Mouse (Mus musculus) neural tube, embryonic 11.5 days (tissue): ENCODE data around the gene Cenpv. TPM values are rescaled to one million over a fixed set of nuclear protein-coding genes. Genes with fewer than 3 reads are reported as not detected.

Source experiments
- ATAC-seq: fragments of 200-750 bp; cut with Nextera tagmentation; 2 replicates; pipeline ENCODE4 v1.8.0; 2017; ENCODE audit warnings: moderate number of reproducible peaks, mild to moderate bottlenecking, moderate TSS enrichment, moderate library complexity; ENCODE audit not compliant: insufficient read depth, low FRiP score, low TSS enrichment
- DNase-seq: peaks from one replicate; pipeline ENCODE4 v3.0.0-alpha.2; 2015; ENCODE audit warnings: low spot score
- H3K27ac ChIP-seq: fragments of 300-500 bp; sonication (generic); 2 replicates; pipeline ENCODE4 v1.5.1; 2014; ENCODE audit warnings: low read depth, mild to moderate bottlenecking, low read length
- H3K27me3 ChIP-seq: fragments of 300-500 bp; sonication (generic); 2 replicates; pipeline ENCODE4 v1.6.1; 2014; ENCODE audit warnings: mild to moderate bottlenecking, low read length, mixed read lengths; ENCODE audit not compliant: control insufficient read depth, insufficient read depth
- H3K36me3 ChIP-seq: fragments of 300-500 bp; sonication (generic); 2 replicates; pipeline ENCODE4 v1.6.1; 2014; ENCODE audit warnings: mild to moderate bottlenecking, low read length, moderate library complexity, mixed read lengths; ENCODE audit not compliant: control insufficient read depth, insufficient read depth
- H3K4me1 ChIP-seq: fragments of 300-500 bp; sonication (generic); 2 replicates; pipeline ENCODE4 v1.6.1; 2014; ENCODE audit warnings: low read length, mixed read lengths; ENCODE audit not compliant: control insufficient read depth, insufficient read depth
- H3K4me2 ChIP-seq: fragments of 300-500 bp; sonication (generic); 2 replicates; pipeline ENCODE4 v1.6.1; 2014; ENCODE audit warnings: low read depth, mild to moderate bottlenecking, moderate library complexity
- H3K4me3 ChIP-seq: fragments of 300-500 bp; sonication (generic); 2 replicates; pipeline ENCODE4 v1.5.1; 2014; ENCODE audit warnings: low read depth, low read length
- H3K9ac ChIP-seq: fragments of 300-500 bp; sonication (generic); 2 replicates; pipeline ENCODE4 v1.6.1; 2014; ENCODE audit warnings: mild to moderate bottlenecking, low read length
- H3K9me3 ChIP-seq: fragments of 300-500 bp; sonication (generic); 2 replicates; pipeline ENCODE4 v1.6.1; 2016; ENCODE audit warnings: low read length; ENCODE audit not compliant: control insufficient read depth
- WGBS: fragments of 180-500 bp; shearing (Covaris S2); extraction: QIAGEN DNeasy Blood & Tissue Kit; methylation state at CpG from one replicate; pipeline ENCODE4 v1.1.7; 2014; 5-methylcytosine and 5-hydroxymethylcytosine counted together
- polyA plus RNA-seq: library from polyadenylated mRNA; unstranded; fragments of >200 nt; fragmentation: Nextera tagmentation; extraction: Ambion mirVana; gene quantifications from 2 replicates; pipeline ENCODE4 v1.2.1, GENCODE M21; 2014

Cenpv gene
- polyA plus RNA-seq, 1 experiment from 2014 or later: 66.7 TPM

DNA sequence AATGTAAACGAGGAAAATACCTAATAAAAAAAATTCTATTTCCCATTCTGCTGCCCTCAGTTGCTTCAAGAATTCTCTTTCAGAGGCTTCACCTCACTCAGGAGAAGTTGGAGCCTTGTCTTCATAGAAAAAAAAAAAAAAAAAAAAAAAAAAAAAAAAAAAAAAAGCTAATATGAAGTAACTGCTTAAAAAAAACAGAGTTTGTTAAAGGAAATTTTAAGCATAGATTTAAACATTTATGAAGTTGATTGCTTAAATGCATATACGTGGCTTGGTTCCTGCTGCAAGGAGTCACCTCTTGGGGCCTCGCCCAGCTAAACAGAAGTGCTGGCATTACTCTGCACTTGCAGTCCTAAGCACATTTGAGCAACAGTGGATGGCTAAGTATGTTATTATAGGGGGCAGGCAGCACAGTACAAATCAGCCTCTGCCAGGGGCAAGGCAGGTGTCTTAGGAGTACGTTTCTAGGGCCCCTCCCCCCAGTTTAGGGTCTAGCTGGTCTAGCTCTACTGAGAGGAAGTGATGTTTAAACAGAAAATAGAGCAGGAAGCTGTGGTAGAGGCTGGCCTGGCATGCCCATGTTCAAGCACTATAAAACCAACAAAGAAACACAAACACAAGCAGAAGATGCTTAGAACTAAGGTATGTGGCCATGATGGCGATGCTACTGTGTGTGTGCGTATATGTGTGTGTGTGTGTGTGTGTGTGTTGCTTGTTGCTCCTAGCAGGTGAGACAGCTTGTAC lies 35.1 kb upstream of the Cenpv start, which contains the start of gene Trpv2:
Gene Trpv2, plus strand, starts transcription at position 528 of the 744 bp plus-strand sequence.
- 87% methylated on average over 6 of the region's 6 CpGs for WGBS
- ATAC-seq (no peak), DNase-seq (no peak)
- H3K27me3 ChIP-seq: no peaks in the 10 kb centered on the region
- H3K4me2 ChIP-seq: peak within 1 kb of the TSS; percentile 97
- H3K36me3 ChIP-seq: no peaks in the 10 kb centered on the region
- H3K27ac ChIP-seq: no peak within 1 kb of the TSS
- no peaks in the 10 kb centered on the region for H3K4me1 ChIP-seq
- no peaks in the 10 kb centered on the region for H3K9me3 ChIP-seq
- H3K4me3 ChIP-seq: peak within 1 kb of the TSS; percentile 47
- H3K9ac ChIP-seq: peak within 1 kb of the TSS; percentile 61

DNA sequence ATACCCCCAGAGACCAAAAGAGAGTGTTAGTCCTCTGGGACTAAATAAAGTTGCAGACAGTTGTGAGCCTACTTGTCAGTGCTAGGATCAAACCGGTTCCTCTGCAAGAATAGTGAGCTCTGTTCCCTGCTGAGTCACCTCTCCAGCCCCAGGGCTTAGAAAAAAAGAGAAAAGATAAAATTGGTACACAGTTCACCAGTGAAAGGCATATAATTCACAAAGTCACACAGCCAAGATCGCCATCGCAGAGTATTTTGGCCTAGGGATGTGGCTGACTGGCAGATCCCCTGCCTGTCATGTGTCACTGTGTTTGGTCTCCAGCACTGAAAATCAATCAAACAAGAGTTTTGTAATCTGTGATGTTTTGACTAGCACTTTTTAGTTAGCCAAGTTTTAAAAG lies 29.2 kb upstream of the Cenpv start:
- DNase-seq (no peak), ATAC-seq (no peak)
- H3K36me3 ChIP-seq: no peaks in the 10 kb centered on the region
- H3K27me3 ChIP-seq: no peaks in the 10 kb centered on the region
- H3K9ac ChIP-seq: no peak overlapping the region
- H3K27ac ChIP-seq: no peak overlapping the region
- H3K4me2 ChIP-seq: no peak overlapping the region
- no peaks in the 10 kb centered on the region for H3K4me1 ChIP-seq
- H3K4me3 ChIP-seq: no peak overlapping the region
- 77% methylated on average over 3 of the region's 3 CpGs for WGBS
- H3K9me3 ChIP-seq: no peaks in the 10 kb centered on the region

DNA sequence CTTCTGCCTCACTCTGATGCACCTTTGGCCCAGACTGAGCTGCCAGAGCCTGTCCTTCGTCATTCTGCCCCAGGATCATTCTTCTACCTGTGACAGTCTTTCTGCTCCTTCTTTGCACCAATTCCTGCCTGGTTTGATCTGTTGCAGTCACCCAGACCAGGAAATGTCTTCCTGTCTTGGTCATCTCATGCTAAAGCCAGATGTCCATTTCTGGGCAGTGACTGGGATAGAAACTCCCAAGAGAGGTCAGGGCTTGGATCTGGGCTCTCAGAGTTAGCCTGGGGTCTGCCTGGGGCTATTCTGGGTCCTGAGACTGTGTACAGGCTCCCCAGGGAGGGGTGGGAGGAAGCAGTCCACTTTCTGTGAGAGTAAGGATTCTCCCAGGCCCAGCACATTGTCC lies 27.1 kb upstream of the Cenpv start:
- 76% methylated on average over 1 of the region's 1 CpGs for WGBS

DNA sequence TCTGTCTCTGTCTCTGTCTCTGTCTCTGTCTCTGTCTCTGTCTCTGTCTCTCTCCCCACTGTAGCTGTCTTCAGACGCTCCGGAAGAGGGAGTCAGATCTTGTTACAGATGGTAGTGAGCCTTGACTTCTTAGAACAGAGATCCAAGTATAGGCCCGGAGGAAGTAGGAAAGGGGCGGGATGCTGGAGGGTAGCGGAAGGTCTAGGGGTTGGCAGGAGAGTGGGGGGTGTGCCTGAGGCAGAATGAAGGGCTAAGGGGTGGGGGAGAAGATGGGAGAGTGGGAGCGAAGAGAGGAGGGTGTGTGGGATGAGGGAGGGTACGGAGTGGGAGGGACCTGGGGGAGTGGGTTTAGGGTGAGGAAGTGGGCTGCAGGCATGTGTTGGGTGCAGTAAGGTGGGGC lies 26.7 kb upstream of the Cenpv start:
- Histone ChIP-seq H3K4me1 (no peaks in the 10 kb centered on the region), H3K36me3 (no peaks in the 10 kb centered on the region), H3K27ac (no peak overlapping the region), H3K4me2 (no peak overlapping the region), H3K9me3 (no peaks in the 10 kb centered on the region), H3K27me3 (no peaks in the 10 kb centered on the region), H3K9ac (no peak overlapping the region), H3K4me3 (no peak overlapping the region)
- ATAC-seq (no peak), DNase-seq (no peak)
- 71% methylated on average over 7 of the region's 7 CpGs for WGBS

More for the DNA sequence above, 27.1 kb upstream of the Cenpv start:
- DNase-seq (no peak), ATAC-seq (no peak)
- H3K9ac ChIP-seq: no peak overlapping the region
- no peaks in the 10 kb centered on the region for H3K4me1 ChIP-seq
- no peak overlapping the region for H3K27ac ChIP-seq
- no peaks in the 10 kb centered on the region for H3K36me3 ChIP-seq
- H3K4me3 ChIP-seq: no peak overlapping the region
- H3K9me3 ChIP-seq: no peaks in the 10 kb centered on the region
- no peak overlapping the region for H3K4me2 ChIP-seq
- no peaks in the 10 kb centered on the region for H3K27me3 ChIP-seq

DNA sequence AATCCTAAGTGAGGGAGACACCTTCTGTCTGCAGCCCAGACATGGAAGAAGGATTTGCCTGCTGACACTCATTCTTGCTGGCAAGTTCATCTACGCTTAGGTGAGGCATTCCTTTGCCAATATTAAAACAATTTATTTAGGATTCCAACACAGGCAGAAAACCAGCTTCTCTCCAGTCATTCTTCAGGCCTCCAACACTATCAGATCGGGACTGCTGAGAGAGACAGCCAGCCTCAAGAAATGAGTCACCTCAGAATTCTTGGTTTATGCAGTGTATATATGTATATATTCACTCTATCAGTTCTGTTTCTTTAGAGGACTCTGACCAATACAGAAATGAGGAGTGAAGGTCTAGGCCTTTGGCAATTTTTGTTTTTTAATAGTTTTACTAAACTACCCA lies 24.5 kb upstream of the Cenpv start:
- Histone ChIP-seq H3K27ac (no peak overlapping the region), H3K36me3 (no peaks in the 10 kb centered on the region), H3K27me3 (no peaks in the 10 kb centered on the region), H3K9ac (no peak overlapping the region), H3K9me3 (no peaks in the 10 kb centered on the region), H3K4me2 (no peak overlapping the region), H3K4me3 (no peak overlapping the region), H3K4me1 (peaks cover 2% of the 10 kb centered on the region; the same call in 1 of the 2 replicates)
- WGBS: 82% methylated on average over 2 of the region's 2 CpGs
- DNase-seq: no peak
- ATAC-seq: no peak

DNA sequence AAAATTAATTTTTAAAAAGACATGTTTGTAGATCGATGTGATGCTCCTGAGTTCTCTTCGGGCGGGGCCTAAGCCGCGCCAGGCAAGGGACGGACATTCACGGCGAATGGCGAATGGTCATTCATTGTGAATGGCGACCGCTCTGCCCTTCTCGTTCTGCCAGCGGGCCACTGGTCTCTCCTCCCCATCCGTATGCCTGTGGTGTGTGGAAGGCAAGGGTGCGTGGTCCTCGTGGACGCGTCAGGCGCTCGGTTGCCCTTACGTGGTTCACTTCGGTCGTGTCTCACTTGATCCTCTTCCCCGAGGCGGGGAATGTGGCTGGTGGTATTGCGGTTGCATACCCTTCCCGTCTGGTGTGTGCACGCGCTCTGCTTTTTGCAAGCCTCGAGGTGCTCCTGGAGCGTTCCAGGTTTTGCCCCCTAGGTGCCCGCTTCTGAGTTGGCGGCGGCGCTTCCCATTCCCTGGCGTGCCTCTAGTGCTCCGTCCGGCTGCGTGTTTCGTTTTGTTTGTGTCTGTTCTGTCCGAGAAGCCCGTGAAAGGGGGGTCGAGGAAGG lies 21.5 kb upstream of the Cenpv start:
- peak overlapping the region; percentile 25; the same call in 1 of the 2 replicates for H3K4me3 ChIP-seq
- no peak overlapping the region; the same call in 1 of the 2 replicates for H3K9ac ChIP-seq
- no peaks in the 10 kb centered on the region for H3K27me3 ChIP-seq
- ATAC-seq (no peak), DNase-seq (peak; percentile 24)
- H3K27ac ChIP-seq: no peak overlapping the region
- peaks cover 2% of the 10 kb centered on the region; the same call in 1 of the 2 replicates for H3K4me1 ChIP-seq
- H3K9me3 ChIP-seq: no peaks in the 10 kb centered on the region
- 31% methylated on average over 43 of the region's 43 CpGs for WGBS
- H3K36me3 ChIP-seq: no peaks in the 10 kb centered on the region
- peak overlapping the region; percentile 35 for H3K4me2 ChIP-seq

DNA sequence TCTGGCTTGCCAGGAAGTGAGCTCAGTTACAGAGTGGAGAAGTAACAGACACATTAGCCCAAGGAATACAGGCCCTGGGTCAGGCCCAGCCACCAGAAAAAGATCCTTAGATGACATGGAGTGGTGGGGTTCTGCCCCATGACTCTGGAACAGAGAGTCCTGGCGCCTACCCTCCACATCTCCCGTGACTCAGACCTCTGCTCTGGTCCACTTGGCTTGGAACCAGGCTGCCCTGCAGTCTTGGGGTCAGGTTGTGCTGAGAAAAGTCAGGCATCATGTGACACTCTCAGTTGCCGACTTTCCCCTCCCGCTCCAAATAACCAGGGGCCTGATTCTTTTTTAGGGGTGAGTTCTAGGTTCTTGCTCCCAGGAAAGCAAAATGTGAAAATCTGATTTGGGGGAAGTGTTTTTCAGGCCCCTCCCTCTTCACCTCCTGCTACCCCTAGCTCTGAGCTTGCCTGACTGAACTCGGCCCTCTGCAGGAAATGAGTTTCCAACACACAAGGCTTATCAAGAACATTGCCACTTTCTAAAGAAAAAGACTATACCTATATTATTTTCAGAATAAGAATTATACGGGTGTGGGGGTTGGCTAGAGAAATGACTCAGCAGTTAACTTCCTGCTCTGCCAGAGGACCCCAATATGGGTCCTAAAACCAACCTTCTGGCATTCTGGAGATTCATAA lies 20.0 kb upstream of the Cenpv start:
- no peak overlapping the region for H3K27ac ChIP-seq
- no peaks in the 10 kb centered on the region for H3K36me3 ChIP-seq
- DNase-seq: no peak
- H3K4me1 ChIP-seq: peaks cover 12% of the 10 kb centered on the region
- WGBS: 69% methylated on average over 6 of the region's 6 CpGs
- H3K9ac ChIP-seq: no peak overlapping the region; the same call in 1 of the 2 replicates
- no peaks in the 10 kb centered on the region for H3K27me3 ChIP-seq
- no peak for ATAC-seq
- H3K9me3 ChIP-seq: no peaks in the 10 kb centered on the region
- no peak overlapping the region for H3K4me2 ChIP-seq
- no peak overlapping the region for H3K4me3 ChIP-seq

DNA sequence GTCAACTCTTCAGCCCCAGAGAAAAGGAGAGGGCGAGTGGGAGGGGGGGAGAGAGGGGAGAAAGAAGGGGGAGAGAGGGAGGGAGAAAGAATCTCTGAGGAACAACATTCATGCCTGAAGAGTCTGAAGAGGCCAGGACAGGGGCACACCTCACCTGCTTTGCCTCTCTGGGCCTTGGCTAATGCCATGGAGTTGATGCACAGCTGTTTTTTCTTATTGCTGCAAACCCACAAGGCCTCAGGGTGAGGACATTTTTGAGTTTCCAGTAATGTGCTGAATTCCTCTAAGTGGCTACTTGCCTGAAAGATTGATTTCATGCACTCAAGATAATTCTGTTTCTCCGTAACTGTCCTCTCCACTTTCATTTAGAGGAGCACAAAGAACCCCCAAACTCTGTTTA lies 19.1 kb upstream of the Cenpv start:
- DNase-seq (no peak), ATAC-seq (no peak)
- Histone ChIP-seq H3K27me3 (no peaks in the 10 kb centered on the region), H3K9ac (no peak overlapping the region), H3K36me3 (no peaks in the 10 kb centered on the region), H3K9me3 (no peaks in the 10 kb centered on the region), H3K4me3 (no peak overlapping the region), H3K4me2 (no peak overlapping the region), H3K27ac (no peak overlapping the region), H3K4me1 (peaks cover 18% of the 10 kb centered on the region)
- 78% methylated on average over 2 of the region's 2 CpGs for WGBS
